Mouse (Mus musculus) heart, embryonic 11.5 days (tissue): ENCODE measurements around the gene Arhgap9. TPM values are rescaled to one million over a fixed set of nuclear protein-coding genes. Genes with fewer than 3 reads are reported as not detected.
"Not testable (repeated sequence)": the region's sequence is repeated elsewhere in the genome, so short reads cannot be mapped to it uniquely, and the experiment has no call there.

Source experiments
- ATAC-seq: fragments of 200-750 bp; cut with Nextera tagmentation; replicated peaks from 2 replicates; pipeline ENCODE4 v1.8.0; 2017; ENCODE audit warnings: moderate library complexity; ENCODE audit not compliant: insufficient number of reproducible peaks, low FRiP score, low TSS enrichment
- H3K27ac ChIP-seq: fragments of 300-500 bp; sonication (generic); 2 replicates; pipeline ENCODE4 v1.5.1; 2014; ENCODE audit warnings: mild to moderate bottlenecking, low read depth, low read length
- H3K27me3 ChIP-seq: fragments of 300-500 bp; sonication (generic); 2 replicates; pipeline ENCODE4 v1.6.1; 2014; ENCODE audit warnings: mild to moderate bottlenecking, low read length, mixed read lengths; ENCODE audit not compliant: control insufficient read depth, insufficient read depth
- H3K36me3 ChIP-seq: fragments of 300-500 bp; sonication (generic); 2 replicates; pipeline ENCODE4 v1.6.1; 2014; ENCODE audit warnings: mild to moderate bottlenecking, low read length, moderate library complexity, mixed read lengths; ENCODE audit not compliant: control insufficient read depth, insufficient read depth
- H3K4me1 ChIP-seq: fragments of 300-500 bp; sonication (generic); 2 replicates; pipeline ENCODE4 v1.6.1; 2014; ENCODE audit warnings: low read length; ENCODE audit not compliant: control insufficient read depth, insufficient read depth
- H3K4me2 ChIP-seq: fragments of 300-500 bp; sonication (generic); 2 replicates; pipeline ENCODE4 v1.6.1; 2014; ENCODE audit warnings: mild to moderate bottlenecking, moderate library complexity
- H3K4me3 ChIP-seq: fragments of 300-500 bp; sonication (generic); 2 replicates; pipeline ENCODE4 v1.5.1; 2014; ENCODE audit warnings: low read depth, low read length
- H3K9ac ChIP-seq: fragments of 300-500 bp; sonication (generic); 2 replicates; pipeline ENCODE4 v1.6.1; 2014; ENCODE audit warnings: mild to moderate bottlenecking, low read depth, low read length, moderate library complexity
- H3K9me3 ChIP-seq: fragments of 300-500 bp; sonication (generic); replicated peaks from 2 replicates; pipeline ENCODE4 v1.6.1; 2016; ENCODE audit warnings: low read length; ENCODE audit not compliant: control insufficient read depth
- WGBS: fragments of 180-500 bp; shearing (Covaris S2); extraction: QIAGEN DNeasy Blood & Tissue Kit; methylation state at CpG from one replicate; pipeline ENCODE4 v1.1.7; 2014; ENCODE audit not compliant: insufficient replicate concordance; 5-methylcytosine and 5-hydroxymethylcytosine counted together
- polyA plus RNA-seq: library from polyadenylated mRNA; unstranded; fragments of >200 nt; fragmentation: Nextera tagmentation; extraction: Ambion mirVana; gene quantifications from 2 replicates; pipeline ENCODE4 v1.2.1, GENCODE M21; 2014

Gene Arhgap9
- polyA plus RNA-seq, 1 experiment from 2014 or later, result 1.7 TPM

DNA sequence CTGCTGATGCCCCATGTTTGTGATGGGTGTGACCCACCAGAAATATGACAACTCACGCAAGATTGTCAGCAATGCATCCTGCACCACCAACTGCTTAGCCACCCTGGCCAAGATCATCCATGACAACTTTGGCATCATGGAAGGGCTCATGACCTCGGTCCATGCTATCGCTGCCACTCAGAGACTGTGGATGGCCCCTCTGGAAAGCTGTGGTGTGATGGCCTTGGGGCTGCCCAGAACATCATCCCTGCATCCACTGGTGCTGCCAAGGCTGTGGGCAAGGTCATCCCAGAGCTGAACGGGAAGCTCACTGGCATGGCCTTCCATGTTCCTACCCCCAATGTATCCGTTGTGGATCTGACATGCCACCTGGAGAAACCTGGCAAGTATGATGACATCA, 8.2 kb upstream of the Arhgap9 start:
- not testable (repeated sequence) for H3K4me3 ChIP-seq, H3K27me3 ChIP-seq, H3K9me3 ChIP-seq, H3K36me3 ChIP-seq, ATAC-seq, H3K4me2 ChIP-seq, H3K27ac ChIP-seq, H3K4me1 ChIP-seq, H3K9ac ChIP-seq
- WGBS, result 93% methylated on average over 5 of the region's 5 CpGs

DNA sequence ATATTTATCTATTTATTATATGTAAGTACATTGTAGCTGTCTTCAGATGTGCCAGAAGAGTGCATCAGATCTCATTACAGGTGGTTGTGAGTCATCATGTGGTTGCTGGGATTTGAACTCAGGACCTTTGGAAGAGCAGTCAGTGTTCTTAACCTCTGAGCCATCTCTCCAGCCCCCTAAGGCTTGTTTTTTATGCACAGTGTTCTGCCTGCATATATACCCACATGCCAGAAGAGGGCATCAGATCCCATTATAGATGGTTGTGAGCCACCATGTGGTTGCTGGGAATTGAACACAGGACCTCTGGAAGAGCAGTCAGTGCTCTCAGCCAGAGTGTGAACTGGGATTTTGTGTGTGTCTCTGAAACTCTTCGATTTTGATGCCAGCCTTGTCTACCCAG, 6.8 kb upstream of the Arhgap9 start:
- ATAC-seq, H3K27me3 ChIP-seq: not testable (repeated sequence)
- WGBS, result 75% methylated on average over 1 of the region's 1 CpGs

DNA sequence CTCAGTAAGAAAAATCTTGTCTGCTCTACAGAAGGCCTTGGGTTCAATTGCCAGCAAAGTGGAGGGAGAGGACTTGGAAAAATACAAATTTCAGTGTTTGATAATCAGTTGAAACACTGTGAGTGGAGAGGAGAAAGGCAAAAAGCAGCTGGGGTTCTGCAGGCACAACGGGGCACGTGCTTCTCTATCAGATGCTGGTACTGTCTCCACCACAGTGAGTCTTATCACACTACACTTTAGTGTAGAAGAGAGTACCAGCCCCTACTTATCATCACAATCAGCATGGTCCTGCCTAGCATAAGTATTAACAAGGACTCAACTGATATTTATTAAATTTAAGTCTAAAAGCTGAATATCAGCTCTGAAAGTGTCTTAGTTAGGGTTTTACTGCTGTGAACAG, 4.5 kb upstream of the Arhgap9 start:
- ATAC-seq, result no peak

More for the DNA sequence above, 6.8 kb upstream of the Arhgap9 start:
- H3K9me3 ChIP-seq, H3K4me2 ChIP-seq, H3K4me1 ChIP-seq, H3K27ac ChIP-seq, H3K9ac ChIP-seq, H3K36me3 ChIP-seq, H3K4me3 ChIP-seq: not testable (repeated sequence)

DNA sequence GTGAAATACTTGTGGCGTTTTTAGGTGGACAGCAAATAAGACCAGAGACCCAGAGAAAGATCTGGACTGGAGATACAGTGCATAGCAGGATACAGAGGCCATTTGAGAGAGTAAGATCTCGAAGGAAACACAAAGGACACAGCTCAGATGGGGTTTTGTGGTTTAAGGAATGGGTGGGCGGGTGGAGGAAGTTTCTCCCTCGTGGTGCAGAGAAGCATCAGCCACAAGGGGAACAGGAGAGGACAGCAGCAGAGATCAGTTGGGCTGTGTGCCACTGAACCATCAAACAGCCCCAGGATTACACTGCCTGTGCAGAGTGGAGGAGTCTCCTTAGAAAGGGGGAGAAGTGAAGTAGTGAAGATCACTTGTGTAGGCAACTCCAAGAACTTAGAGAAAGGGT, 3.8 kb upstream of the Arhgap9 start:
- peaks cover 14% of the 10 kb centered on the region; the same call in 1 of the 2 replicates for H3K27me3 ChIP-seq
- no peak overlapping the region for H3K4me3 ChIP-seq
- H3K4me1 ChIP-seq, result no peaks in the 10 kb centered on the region; the same call in 1 of the 2 replicates
- H3K4me2 ChIP-seq, result no peak overlapping the region
- H3K27ac ChIP-seq, result no peak overlapping the region
- WGBS, result 48% methylated on average over 4 of the region's 4 CpGs
- no peaks in the 10 kb centered on the region for H3K9me3 ChIP-seq
- H3K36me3 ChIP-seq, result no peaks in the 10 kb centered on the region
- ATAC-seq, result no peak
- no peak overlapping the region for H3K9ac ChIP-seq

More for the DNA sequence above, 4.5 kb upstream of the Arhgap9 start:
- Histone ChIP-seq H3K9ac (no peak overlapping the region), H3K27ac (no peak overlapping the region), H3K27me3 (peaks cover 9% of the 10 kb centered on the region; the same call in 1 of the 2 replicates), H3K4me3 (no peak overlapping the region), H3K4me2 (no peak overlapping the region), H3K9me3 (no peaks in the 10 kb centered on the region), H3K4me1 (no peaks in the 10 kb centered on the region; the same call in 1 of the 2 replicates), H3K36me3 (no peaks in the 10 kb centered on the region)
- 63% methylated on average over 2 of the region's 2 CpGs for WGBS

- Histone ChIP-seq H3K4me2 (no peak overlapping the region), H3K9ac (no peak overlapping the region), H3K4me1 (no peaks in the 10 kb centered on the region; the same call in 1 of the 2 replicates), H3K4me3 (no peak overlapping the region), H3K27me3 (peaks cover 29% of the 10 kb centered on the region), H3K9me3 (no peaks in the 10 kb centered on the region), H3K36me3 (no peaks in the 10 kb centered on the region), H3K27ac (no peak overlapping the region)
- ATAC-seq, result no peak
- WGBS, result 71% methylated on average over 7 of the region's 7 CpGs
Measured at GRCm38 (mm10) chr10:127319969-127320368, 1.8 kb upstream of the Arhgap9 start.

- H3K4me1 ChIP-seq, result peaks cover 11% of the 10 kb centered on the region
- H3K27me3 ChIP-seq, result peaks cover 52% of the 10 kb centered on the region
- no peaks in the 10 kb centered on the region for H3K9me3 ChIP-seq
- ATAC-seq, result no peak
- no peaks in the 10 kb centered on the region for H3K36me3 ChIP-seq
- no peak overlapping the region for H3K9ac ChIP-seq
- 48% methylated on average over 13 of the region's 13 CpGs for WGBS
- H3K4me3 ChIP-seq, result no peak overlapping the region
- no peak overlapping the region for H3K4me2 ChIP-seq
- H3K27ac ChIP-seq, result no peak overlapping the region
Measured at GRCm38 (mm10) chr10:127322178-127322577, 414 bp downstream of the Arhgap9 start.

DNA sequence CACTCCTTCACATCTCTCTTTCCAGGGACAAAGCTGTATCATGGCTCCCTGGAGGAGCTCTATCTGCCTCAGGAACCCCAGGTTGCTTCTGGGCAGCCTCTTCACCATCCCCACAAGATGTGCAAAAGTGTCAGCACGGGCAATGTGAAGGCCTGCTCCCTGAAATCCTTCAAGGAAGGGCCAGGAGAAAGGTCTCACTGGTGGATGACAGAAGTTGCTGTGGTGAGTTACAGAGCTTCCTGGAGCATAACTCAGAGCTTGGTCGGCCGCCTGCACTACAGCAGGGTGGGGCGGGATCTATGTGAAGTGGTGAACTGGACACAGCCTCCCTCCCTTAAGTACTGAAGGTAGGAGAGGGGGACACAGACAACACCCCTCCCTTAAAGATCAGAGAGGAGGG, 905 bp downstream of the Arhgap9 start:
- Histone ChIP-seq H3K27ac (no peak overlapping the region), H3K4me2 (no peak overlapping the region), H3K9ac (no peak overlapping the region), H3K9me3 (no peaks in the 10 kb centered on the region), H3K36me3 (no peaks in the 10 kb centered on the region), H3K4me3 (no peak overlapping the region), H3K4me1 (peaks cover 11% of the 10 kb centered on the region), H3K27me3 (peaks cover 56% of the 10 kb centered on the region)
- no peak for ATAC-seq
- 60% methylated on average over 4 of the region's 4 CpGs for WGBS

DNA sequence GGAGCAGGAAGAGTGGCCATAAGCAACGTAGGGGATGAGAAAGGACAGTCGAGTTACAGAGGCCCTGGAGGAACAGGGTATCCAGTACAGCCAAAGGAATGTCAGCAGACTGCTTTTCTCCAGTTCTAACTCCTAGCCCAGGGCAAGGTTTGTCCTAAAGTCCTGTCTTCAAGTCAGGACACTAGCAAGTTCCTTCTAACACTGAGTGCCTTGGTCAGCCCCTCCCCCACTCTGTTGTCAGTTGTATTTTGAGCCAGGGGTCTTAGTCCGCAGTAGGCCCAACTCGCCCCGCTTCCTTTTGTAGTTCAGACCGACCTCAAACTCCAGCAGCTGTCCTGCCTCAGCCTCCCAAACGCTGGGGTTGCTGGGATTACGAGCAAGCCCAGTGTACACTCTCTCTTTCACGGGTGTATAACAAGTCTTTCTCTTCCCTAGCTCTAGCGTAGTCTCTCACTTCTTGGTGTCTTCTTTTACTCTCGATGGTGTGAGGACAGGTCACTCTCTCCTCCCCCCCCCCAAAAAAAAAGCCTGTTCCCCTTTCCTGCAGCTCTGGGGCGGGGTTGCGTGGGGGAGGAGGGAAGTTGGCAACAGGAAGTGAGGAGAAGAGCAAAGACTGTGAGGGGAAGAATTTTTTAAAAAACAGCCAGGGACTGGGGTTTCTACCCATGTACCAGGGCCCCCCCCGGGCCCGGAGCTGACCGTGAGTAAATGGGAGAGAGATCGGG, 1.5 kb downstream of the Arhgap9 start:
- no peak for ATAC-seq
- Histone ChIP-seq H3K4me1 (peaks cover 11% of the 10 kb centered on the region), H3K27me3 (peaks cover 61% of the 10 kb centered on the region), H3K4me3 (no peak overlapping the region), H3K9me3 (no peaks in the 10 kb centered on the region), H3K36me3 (no peaks in the 10 kb centered on the region), H3K27ac (no peak overlapping the region), H3K4me2 (no peak overlapping the region), H3K9ac (no peak overlapping the region)
- WGBS, result 60% methylated on average over 17 of the region's 17 CpGs

DNA sequence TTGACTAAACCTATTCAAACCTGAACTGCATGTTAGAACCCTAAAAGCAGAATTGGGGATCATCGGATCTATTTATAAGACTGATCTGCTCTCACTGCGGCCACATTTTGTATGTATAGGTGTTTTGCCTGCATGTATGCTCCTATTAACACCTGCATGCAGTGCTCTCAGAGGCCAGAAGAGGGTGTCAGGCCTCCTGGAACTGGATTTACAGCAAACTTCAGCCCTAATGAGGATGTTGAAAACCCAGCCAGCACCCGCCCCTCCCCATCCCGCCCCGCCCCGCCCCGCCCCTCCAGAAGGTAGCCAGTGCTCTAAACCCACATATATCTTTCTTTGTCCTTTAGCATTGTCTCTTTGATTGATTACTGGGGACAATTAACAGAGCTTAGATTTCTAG, 2.7 kb downstream of the Arhgap9 start:
- peaks cover 71% of the 10 kb centered on the region for H3K27me3 ChIP-seq
- H3K9me3 ChIP-seq, result no peaks in the 10 kb centered on the region
- ATAC-seq, result no peak; the same call in 1 of the 2 replicates
- H3K27ac ChIP-seq, result no peak overlapping the region
- no peak overlapping the region for H3K9ac ChIP-seq
- no peak overlapping the region for H3K4me2 ChIP-seq
- 9% methylated on average over 7 of the region's 7 CpGs for WGBS
- H3K4me1 ChIP-seq, result peaks cover 11% of the 10 kb centered on the region
- H3K4me3 ChIP-seq, result no peak overlapping the region
- no peaks in the 10 kb centered on the region for H3K36me3 ChIP-seq
